Mouse (Mus musculus) hindbrain, embryonic 11.5 days (tissue): Measurements from ENCODE around the gene Gm3045. TPM values are rescaled to one million over a fixed set of nuclear protein-coding genes. Genes with fewer than 3 reads are reported as not detected.

Source experiments
- ATAC-seq: fragments of 200-750 bp; cut with Nextera tagmentation; 2 replicates; pipeline ENCODE4 v1.8.0; 2017; ENCODE audit warnings: mild to moderate bottlenecking, moderate TSS enrichment, moderate library complexity; ENCODE audit not compliant: low FRiP score
- DNase-seq: peaks from one replicate; pipeline ENCODE4 v3.0.0-alpha.2; 2015; ENCODE audit warnings: low spot score
- H3K27ac ChIP-seq: fragments of 300-500 bp; sonication (generic); 2 replicates; pipeline ENCODE4 v1.5.1; 2014; ENCODE audit warnings: mild to moderate bottlenecking, low read depth, low read length
- H3K27me3 ChIP-seq: fragments of 300-500 bp; sonication (generic); 2 replicates; pipeline ENCODE4 v1.6.1; 2014; ENCODE audit warnings: mild to moderate bottlenecking, low read length, moderate library complexity, mixed read lengths; ENCODE audit not compliant: control insufficient read depth, insufficient read depth
- H3K36me3 ChIP-seq: fragments of 300-500 bp; sonication (generic); 2 replicates; pipeline ENCODE4 v1.6.1; 2014; ENCODE audit warnings: mild to moderate bottlenecking, low read length, moderate library complexity, mixed read lengths; ENCODE audit not compliant: control insufficient read depth, insufficient read depth
- H3K4me1 ChIP-seq: fragments of 300-500 bp; sonication (generic); replicated peaks from 2 replicates; pipeline ENCODE4 v1.6.1; 2014; ENCODE audit warnings: low read length, mixed read lengths; ENCODE audit not compliant: control insufficient read depth, insufficient read depth
- H3K4me2 ChIP-seq: fragments of 300-500 bp; sonication (generic); replicated peaks from 2 replicates; pipeline ENCODE4 v1.6.1; 2014; ENCODE audit warnings: mild to moderate bottlenecking, low read depth, low read length
- H3K4me3 ChIP-seq: fragments of 300-500 bp; sonication (generic); 2 replicates; pipeline ENCODE4 v1.5.1; 2014; ENCODE audit warnings: low read depth, low read length
- H3K9ac ChIP-seq: fragments of 300-500 bp; sonication (generic); 2 replicates; pipeline ENCODE4 v1.6.1; 2014; ENCODE audit warnings: low read depth, low read length
- H3K9me3 ChIP-seq: fragments of 300-500 bp; sonication (generic); 2 replicates; pipeline ENCODE4 v1.6.1; 2016; ENCODE audit warnings: low read length; ENCODE audit not compliant: control insufficient read depth
- WGBS: fragments of 180-500 bp; shearing (Covaris S2); extraction: QIAGEN DNeasy Blood & Tissue Kit; methylation state at CpG from one replicate; pipeline ENCODE4 v1.1.7; 2014; 5-methylcytosine and 5-hydroxymethylcytosine counted together
- polyA plus RNA-seq: library from polyadenylated mRNA; unstranded; fragments of >200 nt; fragmentation: Nextera tagmentation; extraction: Ambion mirVana; gene quantifications from 2 replicates; pipeline ENCODE4 v1.2.1, GENCODE M21; 2014

Gm3045 gene
- polyA plus RNA-seq, 1 experiment from 2014 or later = not detected

DNA sequence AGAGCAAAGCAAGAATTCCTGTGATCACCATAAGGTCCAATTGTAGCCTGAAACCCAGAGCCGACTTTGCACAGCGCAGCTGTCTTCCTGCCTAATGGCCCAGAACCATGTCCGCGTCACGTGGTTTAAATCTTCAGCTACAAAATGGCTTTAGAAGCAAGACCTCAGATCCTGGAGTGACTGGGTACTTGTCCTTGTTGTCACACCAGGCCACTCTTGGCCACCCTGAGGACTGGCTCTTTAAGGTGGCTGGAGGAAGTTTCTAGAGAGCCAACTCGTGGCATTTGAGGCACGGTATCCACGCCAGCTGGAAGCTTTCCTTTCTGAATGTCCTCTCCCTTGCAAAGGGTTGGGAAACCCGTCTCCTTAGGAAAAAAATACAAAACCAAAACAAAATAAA lies 45.6 kb downstream of the Gm3045 start:
- 75% methylated on average over 9 of the region's 9 CpGs for WGBS
- no peak overlapping the region for H3K4me2 ChIP-seq
- no peak overlapping the region for H3K4me3 ChIP-seq
- DNase-seq = no peak
- no peak overlapping the region for H3K27ac ChIP-seq
- H3K9ac ChIP-seq = no peak overlapping the region
- no peak for ATAC-seq
- no peaks in the 10 kb centered on the region for H3K4me1 ChIP-seq
- no peaks in the 10 kb centered on the region for H3K9me3 ChIP-seq
- no peaks in the 10 kb centered on the region for H3K36me3 ChIP-seq
- H3K27me3 ChIP-seq = no peaks in the 10 kb centered on the region

DNA sequence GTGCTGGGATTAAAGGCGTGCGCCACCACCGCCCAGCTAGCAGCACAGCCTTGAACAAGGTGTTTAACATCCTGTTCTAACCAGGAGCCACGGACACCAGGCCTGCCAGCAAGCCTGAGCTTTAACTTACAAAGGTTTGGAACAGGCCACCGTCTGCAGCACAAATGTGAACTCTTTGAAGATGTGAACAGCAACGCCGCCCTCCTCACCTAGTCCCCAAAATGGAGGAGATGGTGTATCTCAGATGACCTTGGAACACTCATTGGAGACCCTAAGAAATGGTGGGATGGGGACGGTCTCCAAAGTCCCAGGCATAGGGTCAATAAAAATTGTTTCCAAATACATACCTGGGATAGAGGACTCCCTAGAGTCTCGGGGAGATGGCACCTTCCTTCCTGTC lies 46.3 kb downstream of the Gm3045 start:
- DNase-seq = no peak
- WGBS = 91% methylated on average over 9 of the region's 9 CpGs
- Histone ChIP-seq H3K4me1 (no peaks in the 10 kb centered on the region), H3K4me3 (no peak overlapping the region), H3K27ac (no peak overlapping the region), H3K36me3 (no peaks in the 10 kb centered on the region), H3K9me3 (no peaks in the 10 kb centered on the region), H3K9ac (no peak overlapping the region), H3K27me3 (no peaks in the 10 kb centered on the region), H3K4me2 (no peak overlapping the region)
- ATAC-seq = no peak

GRCm38 (mm10) chr13:56475363-56475762 lies 49.0 kb downstream of the Gm3045 start:
- H3K9me3 ChIP-seq = no peaks in the 10 kb centered on the region
- no peaks in the 10 kb centered on the region for H3K36me3 ChIP-seq
- WGBS = 33% methylated on average over 4 of the region's 4 CpGs
- H3K9ac ChIP-seq = no peak overlapping the region
- no peak overlapping the region for H3K4me3 ChIP-seq
- no peak overlapping the region for H3K4me2 ChIP-seq
- no peak overlapping the region for H3K27ac ChIP-seq
- ATAC-seq (no peak), DNase-seq (peak; percentile 68)
- no peaks in the 10 kb centered on the region for H3K4me1 ChIP-seq
- no peaks in the 10 kb centered on the region for H3K27me3 ChIP-seq

DNA sequence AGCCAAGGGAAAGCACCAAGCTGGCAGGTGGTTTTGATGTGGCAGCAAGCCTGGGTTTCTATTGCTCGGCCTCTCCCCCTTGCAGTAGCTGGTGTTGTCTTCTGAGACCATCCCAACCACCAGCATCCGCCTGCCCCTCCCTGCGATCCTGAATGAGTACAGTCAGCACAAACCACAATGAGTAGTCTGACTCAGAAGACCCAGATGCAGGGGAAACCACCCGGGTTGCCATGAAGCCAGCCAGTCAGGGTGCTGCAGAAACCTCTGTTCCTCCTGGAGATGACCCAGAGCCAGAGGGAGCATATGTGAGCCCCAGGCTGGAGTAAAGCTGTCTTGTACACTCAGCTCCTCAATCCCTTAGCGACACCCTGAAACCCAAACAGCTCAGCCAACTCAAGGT lies 50.4 kb downstream of the Gm3045 start:
- no peaks in the 10 kb centered on the region for H3K9me3 ChIP-seq
- H3K36me3 ChIP-seq = no peaks in the 10 kb centered on the region
- no peak overlapping the region for H3K4me3 ChIP-seq
- no peaks in the 10 kb centered on the region for H3K4me1 ChIP-seq
- ATAC-seq = no peak
- no peak overlapping the region for H3K4me2 ChIP-seq
- no peak overlapping the region for H3K27ac ChIP-seq
- H3K27me3 ChIP-seq = no peaks in the 10 kb centered on the region
- H3K9ac ChIP-seq = no peak overlapping the region
- no peak for DNase-seq
- 77% methylated on average over 5 of the region's 5 CpGs for WGBS

- H3K27me3 ChIP-seq = no peaks in the 10 kb centered on the region
- no peaks in the 10 kb centered on the region for H3K36me3 ChIP-seq
- H3K27ac ChIP-seq = no peak overlapping the region
- DNase-seq (no peak), ATAC-seq (no peak)
- no peaks in the 10 kb centered on the region for H3K4me1 ChIP-seq
- no peak overlapping the region for H3K9ac ChIP-seq
- no peaks in the 10 kb centered on the region for H3K9me3 ChIP-seq
- no peak overlapping the region for H3K4me3 ChIP-seq
- WGBS = 47% methylated on average over 6 of the region's 6 CpGs
- H3K4me2 ChIP-seq = no peak overlapping the region
Measured at GRCm38 (mm10) chr13:56477271-56477670, 50.9 kb downstream of the Gm3045 start.

- H3K9me3 ChIP-seq = no peaks in the 10 kb centered on the region
- no peak overlapping the region for H3K4me3 ChIP-seq
- no peaks in the 10 kb centered on the region for H3K27me3 ChIP-seq
- DNase-seq (no peak), ATAC-seq (no peak)
- WGBS = 80% methylated on average over 6 of the region's 6 CpGs
- H3K36me3 ChIP-seq = no peaks in the 10 kb centered on the region
- H3K4me2 ChIP-seq = no peak overlapping the region
- no peak overlapping the region for H3K9ac ChIP-seq
- H3K27ac ChIP-seq = no peak overlapping the region
- H3K4me1 ChIP-seq = no peaks in the 10 kb centered on the region
Measured at GRCm38 (mm10) chr13:56478027-56478426, 51.6 kb downstream of the Gm3045 start.

DNA sequence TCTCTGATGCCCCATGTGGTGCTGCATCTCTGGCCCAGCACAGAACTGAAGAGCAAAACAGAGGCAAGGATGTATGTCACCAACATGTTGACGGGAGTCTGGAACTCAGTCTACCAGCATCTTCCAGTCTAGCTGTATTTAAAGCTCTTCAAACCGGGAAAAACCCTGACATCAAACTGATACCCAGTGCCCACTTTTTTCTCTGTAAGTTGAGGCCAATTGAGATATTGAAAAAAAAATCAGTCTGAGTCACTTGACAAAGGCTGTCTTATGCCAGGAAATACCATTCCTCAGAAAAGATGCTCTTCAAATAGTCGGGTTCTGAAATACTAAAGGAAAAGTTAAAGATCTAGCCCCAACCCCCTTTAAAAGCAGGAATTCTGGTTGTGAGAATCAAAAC lies 55.8 kb downstream of the Gm3045 start, which contains the start of gene Il9:
Gene Il9, minus strand, starts transcription at position 101 of the 400 bp plus-strand sequence.
- H3K4me2 ChIP-seq = no peak within 1 kb of the TSS
- no peaks in the 10 kb centered on the region for H3K27me3 ChIP-seq
- no peaks in the 10 kb centered on the region for H3K9me3 ChIP-seq
- no peak within 1 kb of the TSS for H3K4me3 ChIP-seq
- H3K9ac ChIP-seq = no peak within 1 kb of the TSS
- DNase-seq (no peak), ATAC-seq (no peak)
- 80% methylated on average over 3 of the region's 3 CpGs for WGBS
- no peaks in the 10 kb centered on the region for H3K4me1 ChIP-seq
- no peaks in the 10 kb centered on the region for H3K36me3 ChIP-seq
- H3K27ac ChIP-seq = no peak within 1 kb of the TSS

Other genes with a start within 250 kb of the Gm3045 start
- gene Tifab, start 247.7 kb upstream of the Gm3045 start, polyA plus RNA-seq = 0.45 and 0.71 TPM in 2 replicates
- 30.6 and 37.4 TPM in 2 replicates for gene Neurog1, start 174.4 kb upstream of the Gm3045 start, polyA plus RNA-seq
- gene Cxcl14, start 130.0 kb upstream of the Gm3045 start, polyA plus RNA-seq = 19.3 and 23.4 TPM in 2 replicates
- gene Slc25a48, start 11.8 kb downstream of the Gm3045 start, polyA plus RNA-seq = 0.05 and 0.06 TPM in 2 replicates
- not detected in 2 replicates for gene Il9, start 55.7 kb downstream of the Gm3045 start, polyA plus RNA-seq
- gene Fbxl21, start 95.9 kb downstream of the Gm3045 start, polyA plus RNA-seq = 3.2 and 3.3 TPM in 2 replicates
- not detected in 2 replicates for gene Lect2, start 121.9 kb downstream of the Gm3045 start, polyA plus RNA-seq
- gene Tgfbi, start 182.9 kb downstream of the Gm3045 start, polyA plus RNA-seq = 40.0 and 48.4 TPM in 2 replicates